Comparison of ENCODE assay signal across 7 mouse cellular contexts in the genomic region with DNA sequence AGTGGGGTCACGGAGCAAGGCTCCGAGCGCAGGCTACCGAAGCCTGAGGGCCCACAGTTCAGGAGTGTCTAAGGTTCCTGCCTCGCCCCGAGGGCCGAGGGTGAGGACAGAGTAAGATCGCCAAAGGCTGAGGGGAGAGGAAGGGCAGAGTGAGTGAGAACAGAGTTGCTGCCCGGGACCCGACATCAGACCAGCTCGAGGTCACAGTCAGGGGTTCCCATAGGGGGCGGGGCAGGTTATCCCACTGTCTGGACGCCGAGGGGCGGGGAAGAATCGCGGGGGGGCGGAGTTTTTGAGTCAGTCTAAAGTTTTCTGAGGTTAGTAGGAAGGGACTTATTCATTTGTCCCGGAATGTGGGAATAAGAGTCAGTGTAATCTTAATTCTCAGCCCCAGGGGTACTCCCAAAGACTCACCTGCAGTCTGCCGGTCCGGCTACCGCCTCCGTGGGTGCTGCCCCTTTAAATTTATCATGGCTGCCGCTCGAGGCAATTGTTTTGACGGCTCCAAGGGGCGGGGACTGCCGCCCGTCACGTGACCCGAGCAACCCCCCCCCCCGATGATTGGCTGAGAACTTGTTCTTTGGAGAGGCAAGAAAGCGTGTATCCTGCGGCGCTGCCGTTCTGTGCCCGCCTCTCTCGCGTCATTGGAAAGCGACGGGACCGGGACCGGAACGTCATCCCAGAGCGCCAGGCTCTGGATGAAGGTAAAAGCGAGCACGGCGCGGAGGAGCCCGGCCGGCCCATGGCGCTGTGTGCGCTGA. TPM values are rescaled to one million over a fixed set of nuclear protein-coding genes. Genes with fewer than 3 reads are reported as not detected.
DNase-seq lines count a peak whose midpoint lies in the region; ATAC-seq and TF ChIP-seq lines count a peak whose summit lies in the region.

A gene (minus strand): TSS at position 462 of the 761 bp plus-strand sequence.
A gene (plus strand): TSS at position 669 of the 761 bp plus-strand sequence.

- intact Hi-C loops in left cerebral cortex, postnatal 4 days (cut with DNase I), result loop anchor here (10.0 kb wide), 1 partner anchor 91 kb away; a partner anchor contains a TSS

- H3K9ac ChIP-seq in intestine, postnatal 0 days (ENCODE audit: low read depth, low read length), result peak within 1 kb of the TSS; percentile 78
- peak within 1 kb of the TSS; percentile 77 for H3K9ac ChIP-seq in midbrain, embryonic 12.5 days (replicated peaks)

- under 1% methylated on average over 53 of the region's 53 CpGs for WGBS in embryonic facial prominence, embryonic 10.5 days
- WGBS in intestine, postnatal 0 days, result 0% methylated on average over 53 of the region's 53 CpGs
- WGBS in midbrain, embryonic 12.5 days, result under 1% methylated on average over 53 of the region's 53 CpGs
- under 1% methylated on average over 53 of the region's 53 CpGs for WGBS in small intestine, adult 2 months

- TF ChIP-seq POLR2A in small intestine, adult 2 months (IDR thresholded peaks at IDR 0.05; ENCODE audit: low read depth, low read length), result peak; percentile 61

- H3K4me2 ChIP-seq in intestine, postnatal 0 days (replicated peaks; ENCODE audit: low read depth), result peak within 1 kb of the TSS; percentile 92
- H3K4me2 ChIP-seq in midbrain, embryonic 12.5 days (replicated peaks), result peak within 1 kb of the TSS; percentile 94

- H3K27me3 ChIP-seq in embryonic facial prominence, embryonic 10.5 days (replicated peaks; ENCODE audit: low read depth, poor library complexity, severe bottlenecking), result no peaks in the 10 kb centered on the region
- no peaks in the 10 kb centered on the region for H3K27me3 ChIP-seq in intestine, postnatal 0 days (replicated peaks; ENCODE audit: control insufficient read depth, insufficient read depth, low read length)
- no peaks in the 10 kb centered on the region for H3K27me3 ChIP-seq in midbrain, embryonic 12.5 days
- H3K27me3 ChIP-seq in small intestine, adult 2 months (ENCODE audit: control insufficient read depth, insufficient read depth, low read length), result no peaks in the 10 kb centered on the region

- peak; percentile 71 for ATAC-seq in intestine, postnatal 0 days
- ATAC-seq in midbrain, embryonic 12.5 days (ENCODE audit: low FRiP score, low read depth), result peak; percentile 69

- peak within 1 kb of the TSS; percentile 89 for H3K27ac ChIP-seq in embryonic facial prominence, embryonic 10.5 days (replicated peaks)
- peak within 1 kb of the TSS; percentile 95 for H3K27ac ChIP-seq in intestine, postnatal 0 days (ENCODE audit: low read depth, low read length)
- H3K27ac ChIP-seq in midbrain, embryonic 12.5 days (replicated peaks), result peak within 1 kb of the TSS; percentile 73
- peak within 1 kb of the TSS; percentile 100 for H3K27ac ChIP-seq in small intestine, adult 2 months (ENCODE audit: insufficient read depth, low read depth, low read length)

- H3K9me3 ChIP-seq in embryonic facial prominence, embryonic 10.5 days, result no peaks in the 10 kb centered on the region
- no peaks in the 10 kb centered on the region for H3K9me3 ChIP-seq in intestine, postnatal 0 days (ENCODE audit: control insufficient read depth)
- no peaks in the 10 kb centered on the region for H3K9me3 ChIP-seq in midbrain, embryonic 12.5 days

- no peak for TF ChIP-seq CTCF in intestine, postnatal 0 days (IDR thresholded peaks at IDR 0.05; ENCODE audit: low read depth)
- no peak for TF ChIP-seq CTCF in small intestine, adult 2 months (IDR thresholded peaks at IDR 0.05; ENCODE audit: extremely low read depth, insufficient read length, insufficient replicate concordance, low read depth, low read length)

- peak; percentile 99 for DNase-seq in adrenal gland, postnatal 10 days
- DNase-seq in embryonic facial prominence, embryonic 10.5 days (ENCODE audit: low spot score), result peak; percentile 99
- peak; percentile 87 for DNase-seq in gonadal fat pad, adult 2 months (ENCODE audit: low read depth)
- DNase-seq in left cerebral cortex, postnatal 4 days, result peak; percentile 98

- peak within 1 kb of the TSS; percentile 78 for H3K4me3 ChIP-seq in embryonic facial prominence, embryonic 10.5 days
- H3K4me3 ChIP-seq in intestine, postnatal 0 days (ENCODE audit: low read depth, low read length), result peak within 1 kb of the TSS; percentile 92
- peak within 1 kb of the TSS; percentile 72 for H3K4me3 ChIP-seq in midbrain, embryonic 12.5 days
- H3K4me3 ChIP-seq in small intestine, adult 2 months (ENCODE audit: low read depth, low read length), result peak within 1 kb of the TSS; percentile 95

- H3K36me3 ChIP-seq in embryonic facial prominence, embryonic 10.5 days (replicated peaks), result peaks cover 44% of the 10 kb centered on the region
- H3K36me3 ChIP-seq in intestine, postnatal 0 days (ENCODE audit: control insufficient read depth, insufficient read depth), result peaks cover 29% of the 10 kb centered on the region
- H3K36me3 ChIP-seq in midbrain, embryonic 12.5 days, result peaks cover 27% of the 10 kb centered on the region
- peaks cover 30% of the 10 kb centered on the region for H3K36me3 ChIP-seq in small intestine, adult 2 months (ENCODE audit: control insufficient read depth, insufficient read depth, low read length)

- H3K4me1 ChIP-seq in embryonic facial prominence, embryonic 10.5 days, result peaks cover 45% of the 10 kb centered on the region
- peaks cover 5% of the 10 kb centered on the region; the same call in 1 of the 2 replicates for H3K4me1 ChIP-seq in intestine, postnatal 0 days (replicated peaks; ENCODE audit: control insufficient read depth, insufficient read depth, low read length)
- peaks cover 32% of the 10 kb centered on the region for H3K4me1 ChIP-seq in midbrain, embryonic 12.5 days
- peaks cover 5% of the 10 kb centered on the region for H3K4me1 ChIP-seq in small intestine, adult 2 months (ENCODE audit: control insufficient read depth, insufficient read depth, insufficient read length, low read length)

RNA-seq across cellular contexts. Expression of the first gene that starts in this region (rescaled TPM):
- 10 to 100 TPM; 31.9 to 34.9 TPM for total RNA-seq in adrenal gland, postnatal 10 days (2021)
- polyA plus RNA-seq in embryonic facial prominence, embryonic 10.5 days (2016; fragmentation: Nextera tagmentation; extraction: Ambion mirVana), result 29.0 and 32.0 TPM in 2 replicates
- polyA plus RNA-seq in gonadal fat pad, adult 2 months (2012; rRNA removed), result 20.2 and 20.7 TPM in 2 replicates
- polyA plus RNA-seq in intestine, postnatal 0 days (2015; fragmentation: Nextera tagmentation; extraction: Ambion mirVana), result 102 and 107 TPM in 2 replicates
- 10 to 100 TPM; 18.9 to 20.4 TPM for total RNA-seq in left cerebral cortex, postnatal 4 days (2021)
- polyA plus RNA-seq in midbrain, embryonic 12.5 days (2016; fragmentation: Nextera tagmentation; extraction: Ambion mirVana), result 43.6 and 44.7 TPM in 2 replicates
- 103 and 213 TPM in 2 replicates for polyA plus RNA-seq in small intestine, adult 2 months (2012; rRNA removed)

RNA-seq across cellular contexts. Expression of the second gene that starts in this region (rescaled TPM):
- total RNA-seq in adrenal gland, postnatal 10 days (2021), result 100 to 1,000 TPM; 142 to 147 TPM
- polyA plus RNA-seq in embryonic facial prominence, embryonic 10.5 days (2016; fragmentation: Nextera tagmentation; extraction: Ambion mirVana), result 124 and 142 TPM in 2 replicates
- 60.3 and 67.8 TPM in 2 replicates for polyA plus RNA-seq in gonadal fat pad, adult 2 months (2012; rRNA removed)
- polyA plus RNA-seq in intestine, postnatal 0 days (2015; fragmentation: Nextera tagmentation; extraction: Ambion mirVana), result 138 and 139 TPM in 2 replicates
- total RNA-seq in left cerebral cortex, postnatal 4 days (2021), result 10 to 100 TPM; 34.3 to 43.6 TPM
- polyA plus RNA-seq in midbrain, embryonic 12.5 days (2016; fragmentation: Nextera tagmentation; extraction: Ambion mirVana), result 73.9 and 88.4 TPM in 2 replicates
- 47.6 and 82.8 TPM in 2 replicates for polyA plus RNA-seq in small intestine, adult 2 months (2012; rRNA removed)

Comparison
In these comparisons a context has a peak if more than half of its experiments do, and no peak if none do; other contexts are left out.
1. Peak in every context shown above with its lines: DNase-seq, ATAC-seq, H3K4me3 ChIP-seq and H3K27ac ChIP-seq.